In genomic region chrX:107150752-107151515, GRCm38 (mm10) we compare ENCODE assay signal across 7 mouse cellular contexts. TPM values are rescaled to one million over a fixed set of nuclear protein-coding genes. Genes with fewer than 3 reads are reported as not detected.
A peak's percentile ranks its signal among the peaks of the same experiment; 100 is the strongest.
DNase-seq lines count a peak whose midpoint lies in the region.

No protein-coding gene starts in this region.

- peak; percentile 71 for DNase-seq in CD4-positive, CD25-positive, alpha-beta regulatory T cell, adult 2 months (ENCODE audit: low read depth, low spot score)
- peak; percentile 53 for DNase-seq in adipocyte (ENCODE audit: low spot score)
- peak; percentile 2 to 14 for DNase-seq in heart, postnatal 14 days
- DNase-seq in lung, postnatal 10 days = peak; percentile 2
- no peak for DNase-seq in cerebellum, adult 9-10 months
- no peak for DNase-seq in ovary, postnatal 14 days (ENCODE audit: low spot score)
- DNase-seq in urinary bladder, postnatal 4 days (ENCODE audit: low spot score in 2 of 2) = no peak

- intact Hi-C loops in heart, postnatal 14 days (cut with DNase I) = no loop called here

RNA-seq across cellular contexts. Expression of gene P2ry10b, which starts 2.2 kb away (rescaled TPM):
- 1 to 10 TPM; 2.9 to 4.1 TPM for total RNA-seq in heart, postnatal 14 days (2021)

Comparison
In these comparisons a context has a peak if more than half of its experiments do, and no peak if none do; other contexts are left out.
1. DNase-seq: peak in CD4-positive, CD25-positive, alpha-beta regulatory T cell, adult 2 months (single experiment), adipocyte (single experiment), heart, postnatal 14 days (2 of 2) and lung, postnatal 10 days (single experiment); none in cerebellum, adult 9-10 months (single experiment), ovary, postnatal 14 days (single experiment) and urinary bladder, postnatal 4 days (0 of 2).